Mouse (Mus musculus) heart, adult 2 months (tissue): ENCODE data around the gene Snrpe. TPM values are rescaled to one million over a fixed set of nuclear protein-coding genes. Genes with fewer than 3 reads are reported as not detected.

Experiments
- DNase-seq, 2 experiments: peaks; one replicate each; pipeline ENCODE4 v3.0.0; 2021
- H3K27ac ChIP-seq: fragments of 200-600 bp; 2 replicates; pipeline ENCODE4 v1.8.1; 2022
- H3K27me3 ChIP-seq: fragments of 200-500 bp; 2 replicates; pipeline ENCODE4 v1.6.1; 2012; ENCODE audit warnings: mild to moderate bottlenecking, low read length, inconsistent platforms, mixed read lengths; ENCODE audit not compliant: control insufficient read depth, insufficient read depth
- H3K36me3 ChIP-seq: fragments of 200-500 bp; 2 replicates; pipeline ENCODE4 v1.6.1; 2012; ENCODE audit warnings: low read length, inconsistent platforms; ENCODE audit not compliant: control insufficient read depth, insufficient read depth
- H3K4me1 ChIP-seq: fragments of 200-500 bp; 2 replicates; pipeline ENCODE4 v1.6.1; 2011; ENCODE audit warnings: low read length; ENCODE audit not compliant: control insufficient read depth, insufficient read depth
- H3K4me3 ChIP-seq: fragments of 200-600 bp; 2 replicates; pipeline ENCODE4 v1.8.1; 2022
- H3K79me2 ChIP-seq: fragments of 200-500 bp; replicated peaks from 2 replicates; pipeline ENCODE4 v1.6.1; 2012; ENCODE audit warnings: mild to moderate bottlenecking, inconsistent platforms, low read length, moderate library complexity, mixed read lengths; ENCODE audit not compliant: control insufficient read depth, insufficient read depth
- H3K9ac ChIP-seq: fragments of 200-500 bp; 2 replicates; pipeline ENCODE4 v1.6.1; 2012; ENCODE audit warnings: low read depth, mild to moderate bottlenecking, control low read depth, inconsistent platforms, low read length, mixed read lengths
- CTCF ChIP-seq: fragments of 200-600 bp; IDR thresholded peaks from 2 replicates; pipeline ENCODE4 v1.8.1; 2022; ENCODE audit warnings: antibody characterized with exemption, mild to moderate bottlenecking, moderate library complexity
- EP300 ChIP-seq: fragments of 200-500 bp; IDR thresholded peaks from 2 replicates; pipeline ENCODE4 v1.6.1; 2011; ENCODE audit warnings: low read depth, low read length, control low read depth; ENCODE audit not compliant: insufficient read depth
- POLR2A ChIP-seq: fragments of 200-500 bp; IDR thresholded peaks from 2 replicates; pipeline ENCODE4 v1.6.1; 2011; ENCODE audit warnings: mild to moderate bottlenecking, low read depth, low read length, control low read depth; ENCODE audit not compliant: insufficient read depth
- WGBS: fragments of 180-500 bp; shearing (Covaris S2); methylation state at CpG from one replicate; pipeline ENCODE4 v1.1.7; 2018; 5-methylcytosine and 5-hydroxymethylcytosine counted together
- intact Hi-C: fragments of 180-260 bp; cut with DNase I; formaldehyde crosslinking; loops from one replicate; pipeline ENCODE4 v1.15.1; 2025
- polyA plus RNA-seq: library from polyadenylated mRNA; depleted of rRNA; stranded (reverse); fragments of >200 nt; gene quantifications from 2 replicates; pipeline ENCODE4 v1.2.3, GENCODE M21; 2012; rRNA removed
- total RNA-seq, 2 experiments: library from RNA; stranded (reverse); gene quantifications; 2 replicates each; pipeline ENCODE4 v1.2.3; 2021

The Snrpe gene
- total and polyA plus RNA-seq, 3 experiments, result 28.0 to 70.2 (median 65.6) TPM

DNA sequence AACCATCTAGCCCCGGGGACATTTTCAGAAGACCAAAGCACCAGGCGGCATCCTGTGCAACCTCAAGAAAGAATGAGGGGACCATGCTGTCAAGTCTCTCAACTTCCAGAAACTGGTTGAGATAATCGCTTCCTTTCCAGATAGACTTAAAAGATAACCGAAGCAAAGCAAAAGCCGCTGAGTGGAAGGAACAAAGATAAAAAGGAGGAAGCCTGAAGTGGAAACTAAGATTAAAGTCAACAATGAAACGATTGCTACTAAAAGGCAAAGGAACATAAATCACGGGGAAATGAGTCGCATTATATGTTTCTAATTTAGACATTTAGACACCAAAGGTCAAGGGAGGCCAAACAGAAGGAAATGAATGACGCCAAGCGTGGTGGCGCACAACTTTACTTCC, 38.8 kb downstream of the Snrpe start:
- DNase-seq, result no peak
- Histone ChIP-seq H3K36me3 (no peaks in the 10 kb centered on the region), H3K27me3 (no peaks in the 10 kb centered on the region), H3K9ac (no peak overlapping the region), H3K4me3 (no peak overlapping the region), H3K27ac (no peak overlapping the region), H3K4me1 (no peaks in the 10 kb centered on the region), H3K79me2 (no peaks in the 10 kb centered on the region)
- TF ChIP-seq EP300 (no peak), POLR2A (no peak), CTCF (no peak)
- WGBS, result 38% methylated on average over 11 of the region's 11 CpGs
- intact Hi-C loops, result no loop called here

Other genes with a start within 250 kb of the Snrpe start
- gene Etnk2, start 246.7 kb downstream of the Snrpe start, total RNA-seq, result under 1 TPM; 0.29 to 0.93 TPM
- gene Etnk2, start 246.7 kb downstream of the Snrpe start, polyA plus RNA-seq, result 0.70 and 0.84 TPM in 2 replicates
- 10 to 100 TPM; 15.3 to 16.2 TPM for gene Sox13, start 185.9 kb downstream of the Snrpe start, total RNA-seq
- 24.7 and 28.5 TPM in 2 replicates for gene Sox13, start 185.9 kb downstream of the Snrpe start, polyA plus RNA-seq
- 1 to 10 TPM; 3.2 to 3.3 TPM for gene Zbed6, start 50.6 kb upstream of the Snrpe start, total RNA-seq
- 2.3 and 5.5 TPM in 2 replicates for gene Zbed6, start 50.6 kb upstream of the Snrpe start, polyA plus RNA-seq
- 10 to 100 TPM; 14.5 to 15.0 TPM for gene Gm38394, start 51.0 kb upstream of the Snrpe start, total RNA-seq
- gene Gm38394, start 51.0 kb upstream of the Snrpe start, polyA plus RNA-seq, result 2.5 and 6.2 TPM in 2 replicates
- under 1 TPM; 0.36 to 0.73 TPM for gene Lax1, start 79.8 kb upstream of the Snrpe start, total RNA-seq
- gene Lax1, start 79.8 kb upstream of the Snrpe start, polyA plus RNA-seq, result 0.45 and 0.47 TPM in 2 replicates
- 10 to 100 TPM; 21.3 to 22.3 TPM for gene Atp2b4, start 190.8 kb upstream of the Snrpe start, total RNA-seq
- 6.6 and 10.2 TPM in 2 replicates for gene Atp2b4, start 190.8 kb upstream of the Snrpe start, polyA plus RNA-seq